Mouse (Mus musculus) bone marrow macrophage, adult 2 months (primary cell): Measurements from ENCODE around the gene Tbx2. TPM values are rescaled to one million over a fixed set of nuclear protein-coding genes. Genes with fewer than 3 reads are reported as not detected.

ENCODE experiments used
- H3K27ac ChIP-seq: 2 replicates; pipeline ENCODE4 v1.5.1; 2012; ENCODE audit warnings: low read depth, low read length; ENCODE audit not compliant: insufficient read depth
- H3K4me1 ChIP-seq: 2 replicates; pipeline ENCODE4 v1.6.1; 2012; ENCODE audit warnings: low read length; ENCODE audit not compliant: control insufficient read depth, insufficient read depth
- H3K4me3 ChIP-seq: 2 replicates; pipeline ENCODE4 v1.5.1; 2012; ENCODE audit warnings: mild to moderate bottlenecking, low read length, moderate library complexity; ENCODE audit not compliant: insufficient read depth
- CTCF ChIP-seq: IDR thresholded peaks from 2 replicates; pipeline ENCODE4 v1.5.1; 2012; ENCODE audit warnings: low read depth, mild to moderate bottlenecking, low read length, moderate library complexity
- POLR2A ChIP-seq: IDR thresholded peaks from 2 replicates; pipeline ENCODE4 v1.6.1; 2012; ENCODE audit warnings: mild to moderate bottlenecking, low read depth, low read length, borderline replicate concordance
- polyA plus RNA-seq: library from polyadenylated mRNA; stranded (reverse); fragments of >200 nt; gene quantifications from 2 replicates; pipeline ENCODE4 v1.2.4, GENCODE M21; 2012; ENCODE audit not compliant: missing spikeins, insufficient read depth, insufficient read length

Tbx2 gene
- polyA plus RNA-seq, 1 experiment, result 0.20 TPM

- H3K27ac ChIP-seq, result no peak overlapping the region
- peak overlapping the region; percentile 70 for H3K4me3 ChIP-seq
- peaks cover 7% of the 10 kb centered on the region for H3K4me1 ChIP-seq
- TF ChIP-seq POLR2A, result no peak
- peak; percentile 51 for TF ChIP-seq CTCF
Measured at GRCm38 (mm10) chr11:85844144-85844965, 12.0 kb downstream of the Tbx2 start.

DNA sequence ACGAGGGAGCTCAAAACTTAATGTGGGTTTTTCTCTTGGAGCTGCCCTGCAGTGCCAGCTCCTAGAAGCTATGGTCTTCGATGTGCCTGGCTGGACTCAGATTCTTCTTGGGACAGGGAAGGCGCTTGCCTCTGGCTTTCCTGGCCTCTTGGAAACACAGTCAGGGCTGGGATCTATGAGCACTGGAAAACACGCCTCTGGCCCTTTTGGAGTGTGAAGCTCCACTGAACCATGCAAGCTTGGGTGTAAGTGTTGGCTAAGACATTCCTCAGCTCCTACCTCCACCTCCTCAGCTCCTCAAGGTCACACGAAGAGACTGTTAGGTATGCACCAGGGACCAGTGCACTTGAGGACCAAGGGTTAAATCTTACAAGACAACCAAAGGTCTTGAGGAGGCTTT, 12.6 kb downstream of the Tbx2 start:
- peaks cover 7% of the 10 kb centered on the region for H3K4me1 ChIP-seq
- H3K4me3 ChIP-seq, result no peak overlapping the region
- no peak overlapping the region for H3K27ac ChIP-seq
- TF ChIP-seq POLR2A, result no peak
- TF ChIP-seq CTCF, result no peak

- no peak overlapping the region for H3K27ac ChIP-seq
- peaks cover 7% of the 10 kb centered on the region for H3K4me1 ChIP-seq
- no peak overlapping the region for H3K4me3 ChIP-seq
- TF ChIP-seq CTCF (no peak), POLR2A (no peak)
Measured at GRCm38 (mm10) chr11:85845921-85846320, 13.6 kb downstream of the Tbx2 start.

- H3K27ac ChIP-seq, result no peak overlapping the region
Measured at GRCm38 (mm10) chr11:85846509-85846908, 14.2 kb downstream of the Tbx2 start.

GRCm38 (mm10) chr11:85849037-85849436, 16.7 kb downstream of the Tbx2 start:
- no peaks in the 10 kb centered on the region for H3K4me1 ChIP-seq
- TF ChIP-seq CTCF (peak; percentile 69), POLR2A (no peak)
- H3K27ac ChIP-seq, result no peak overlapping the region
- H3K4me3 ChIP-seq, result no peak overlapping the region

More at GRCm38 (mm10) chr11:85846509-85846908, 14.2 kb downstream of the Tbx2 start:
- no peak overlapping the region for H3K4me3 ChIP-seq
- H3K4me1 ChIP-seq, result peaks cover 5% of the 10 kb centered on the region
- TF ChIP-seq CTCF, result no peak
- TF ChIP-seq POLR2A, result no peak

GRCm38 (mm10) chr11:85850233-85850632, 17.9 kb downstream of the Tbx2 start, which contains the start of gene Gm11444:
Gm11444 (minus strand) TSS chr11:85850333.
- Histone ChIP-seq H3K4me3 (no peak within 1 kb of the TSS), H3K4me1 (no peaks in the 10 kb centered on the region), H3K27ac (no peak within 1 kb of the TSS)
- TF ChIP-seq POLR2A (no peak), CTCF (no peak)

- Histone ChIP-seq H3K4me1 (no peaks in the 10 kb centered on the region), H3K4me3 (no peak overlapping the region), H3K27ac (no peak overlapping the region)
- TF ChIP-seq CTCF, result peak; percentile 42
- TF ChIP-seq POLR2A, result no peak
Measured at GRCm38 (mm10) chr11:85850758-85851157, 18.4 kb downstream of the Tbx2 start.

GRCm38 (mm10) chr11:85857997-85858698, 25.8 kb downstream of the Tbx2 start:
- no peak overlapping the region for H3K27ac ChIP-seq
- no peak overlapping the region for H3K4me3 ChIP-seq
- H3K4me1 ChIP-seq, result no peaks in the 10 kb centered on the region
- TF ChIP-seq POLR2A, result no peak
- TF ChIP-seq CTCF, result no peak

DNA sequence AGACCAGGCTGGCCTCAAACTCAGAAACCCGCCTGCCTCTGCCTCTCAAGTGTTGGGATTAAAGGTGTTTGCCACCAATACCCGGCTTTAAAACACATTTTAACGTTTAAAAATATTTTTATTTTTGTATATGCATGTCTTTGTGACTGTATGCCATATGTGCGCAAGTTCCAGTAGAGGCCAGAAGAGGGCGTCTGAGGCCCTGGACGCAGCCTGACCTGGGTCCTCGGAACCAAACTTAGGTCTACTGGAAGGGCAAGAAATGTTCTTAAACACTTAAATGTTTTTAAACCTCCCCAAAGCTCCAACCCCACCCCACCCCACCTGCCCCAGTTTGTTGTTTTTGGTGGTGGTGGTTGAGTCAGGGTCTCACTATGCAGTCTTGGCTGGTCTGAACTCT, 32.0 kb downstream of the Tbx2 start:
- TF ChIP-seq CTCF (peak; percentile 70), POLR2A (no peak)
- Histone ChIP-seq H3K4me3 (no peak overlapping the region), H3K27ac (no peak overlapping the region), H3K4me1 (no peaks in the 10 kb centered on the region)

GRCm38 (mm10) chr11:85876059-85876788, 43.9 kb downstream of the Tbx2 start:
- no peak overlapping the region for H3K4me3 ChIP-seq
- no peak overlapping the region for H3K27ac ChIP-seq
- TF ChIP-seq CTCF (no peak), POLR2A (no peak)
- no peaks in the 10 kb centered on the region for H3K4me1 ChIP-seq
